Mouse (Mus musculus) cerebellum, adult 2 months (tissue): ENCODE measurements around the gene Aff3.

Experiments used
- CTCF ChIP-seq: fragments of 200-500 bp; IDR thresholded peaks from 2 replicates; pipeline ENCODE4 v1.5.1; 2011; ENCODE audit warnings: low read depth, mild to moderate bottlenecking, control low read depth, low read length, moderate library complexity, borderline replicate concordance; ENCODE audit not compliant: insufficient read depth
- POLR2A ChIP-seq: fragments of 200-500 bp; IDR thresholded peaks from 2 replicates; pipeline ENCODE4 v1.6.1; 2011; ENCODE audit warnings: low read length, control low read depth, borderline replicate concordance; ENCODE audit not compliant: insufficient read depth

- TF ChIP-seq CTCF (no peak), POLR2A (no peak)
These were observed 306.6 kb downstream of the Aff3 start for GRCm38 (mm10) chr1:38357933-38358796.
